Mouse (Mus musculus) brain, adult 2 months (tissue): ENCODE measurements around the gene Slc12a7.
"Not testable (repeated sequence)": the region's sequence is repeated elsewhere in the genome, so short reads cannot be mapped to it uniquely, and the experiment has no call there.

Experiments used
- DNase-seq: peaks from one replicate; pipeline ENCODE4 v3.0.0; 2011; ENCODE audit warnings: low read depth, low spot score

The Slc12a7 gene

DNA sequence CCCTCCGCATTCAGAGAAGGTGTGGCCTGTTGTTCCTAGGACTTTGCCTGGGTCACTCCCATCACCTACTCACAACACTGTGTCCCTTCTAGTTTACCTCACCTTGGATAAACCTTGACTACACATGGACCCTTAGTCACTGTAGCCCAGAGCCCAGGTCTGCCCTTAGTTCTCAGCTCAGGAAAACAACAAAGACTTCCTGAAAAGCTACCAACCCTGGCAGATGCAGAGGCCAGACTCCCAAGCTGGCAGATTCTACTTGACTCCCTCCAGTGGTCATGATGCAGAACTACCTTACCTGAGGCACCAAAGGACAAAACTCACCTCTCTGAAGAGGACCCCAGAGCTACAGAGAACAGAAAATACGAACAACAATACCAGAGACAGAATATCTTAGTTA, 18.9 kb upstream of the Slc12a7 start:
- peak; percentile 36 for DNase-seq

DNA sequence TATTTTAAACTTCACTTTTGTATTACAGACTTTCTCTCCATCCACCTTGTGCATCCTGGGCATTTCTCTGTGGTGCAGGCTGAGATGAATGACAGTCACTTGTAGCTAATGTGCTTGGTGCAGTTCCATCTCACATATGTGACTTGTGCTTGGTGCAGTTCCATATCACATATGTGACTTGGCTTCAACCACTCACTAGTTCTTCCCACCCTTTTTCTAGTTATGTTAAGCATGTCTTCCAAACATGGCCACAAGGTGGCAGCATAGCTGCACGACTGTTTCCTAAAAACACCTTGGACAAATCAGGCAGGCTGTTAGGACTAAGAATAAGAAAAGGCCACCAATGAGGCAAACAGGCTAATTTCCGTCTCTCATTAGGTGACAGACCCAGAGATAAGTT, 14.7 kb upstream of the Slc12a7 start:
- peak; percentile 89 for DNase-seq

GRCm38 (mm10) chr13:73720241-73720640, 12.7 kb upstream of the Slc12a7 start:
- no peak for DNase-seq

GRCm38 (mm10) chr13:73723081-73723668, 9.7 kb upstream of the Slc12a7 start:
- DNase-seq = peak; percentile 35

GRCm38 (mm10) chr13:73725315-73725714, 7.6 kb upstream of the Slc12a7 start:
- no peak for DNase-seq

DNA sequence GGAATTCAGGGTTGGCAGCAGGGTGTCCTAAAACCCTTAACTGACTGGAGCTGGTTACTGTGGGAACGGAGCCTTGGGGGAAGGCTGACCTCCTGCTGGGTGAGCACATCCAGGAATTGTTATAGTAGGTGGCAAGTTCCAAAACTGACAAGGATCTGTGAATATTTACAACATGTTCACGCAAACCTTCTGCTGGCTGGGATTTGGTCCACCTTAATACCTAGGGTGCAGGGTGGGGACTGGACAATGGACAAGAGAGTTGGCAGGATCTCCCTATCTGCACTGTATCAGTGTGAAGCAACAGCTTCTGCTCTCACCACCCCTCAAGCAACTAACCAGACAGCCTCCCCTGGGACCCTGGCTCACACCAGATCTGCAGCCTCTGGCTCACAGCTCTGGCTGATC, 5.3 kb upstream of the Slc12a7 start:
- DNase-seq = no peak

GRCm38 (mm10) chr13:73728633-73729032, 4.3 kb upstream of the Slc12a7 start:
- no peak for DNase-seq

GRCm38 (mm10) chr13:73730913-73731312, 2.0 kb upstream of the Slc12a7 start:
- peak; percentile 32 for DNase-seq

DNA sequence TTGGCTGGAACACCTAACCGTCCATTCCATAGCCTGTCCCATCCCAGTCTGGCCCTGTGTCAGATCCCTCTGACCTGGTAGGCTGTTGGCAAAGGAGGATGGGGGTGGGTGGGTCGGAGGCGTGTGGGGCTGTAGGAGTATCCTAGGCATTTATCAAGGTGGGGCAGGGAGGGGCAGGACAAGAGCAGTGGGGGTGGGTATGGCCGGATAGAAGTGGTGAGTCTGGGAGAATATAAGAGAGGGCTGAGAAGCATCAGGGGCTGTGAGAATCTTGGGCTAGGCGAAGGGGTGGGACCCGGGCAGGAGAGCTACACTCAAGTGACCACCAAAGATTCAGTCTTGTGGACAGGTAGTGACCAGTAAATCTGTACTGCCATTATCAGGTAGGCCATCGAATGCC, 659 bp upstream of the Slc12a7 start:
- no peak for DNase-seq

DNA sequence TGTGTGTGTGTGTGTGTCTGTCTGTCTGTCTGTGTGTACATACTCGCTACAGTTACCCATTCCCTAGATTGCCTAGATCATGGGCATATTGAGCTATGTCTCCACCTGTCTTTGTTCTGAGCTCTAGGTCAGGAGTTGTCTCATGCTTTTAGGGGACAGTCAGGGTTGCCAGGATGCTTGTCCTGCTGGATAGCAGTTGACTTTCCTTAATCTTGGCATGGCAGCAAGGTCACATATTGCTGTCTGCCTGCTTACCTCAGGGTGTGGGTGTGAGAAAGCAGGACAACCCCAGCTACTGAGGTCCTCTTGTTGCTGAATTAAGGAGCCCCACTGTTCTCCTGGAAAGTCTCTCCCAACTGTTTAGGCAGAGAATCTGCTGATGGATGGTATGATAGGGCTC, 1.5 kb downstream of the Slc12a7 start:
- no peak for DNase-seq

- DNase-seq = no peak
Measured at GRCm38 (mm10) chr13:73735270-73735669, 2.4 kb downstream of the Slc12a7 start.

DNA sequence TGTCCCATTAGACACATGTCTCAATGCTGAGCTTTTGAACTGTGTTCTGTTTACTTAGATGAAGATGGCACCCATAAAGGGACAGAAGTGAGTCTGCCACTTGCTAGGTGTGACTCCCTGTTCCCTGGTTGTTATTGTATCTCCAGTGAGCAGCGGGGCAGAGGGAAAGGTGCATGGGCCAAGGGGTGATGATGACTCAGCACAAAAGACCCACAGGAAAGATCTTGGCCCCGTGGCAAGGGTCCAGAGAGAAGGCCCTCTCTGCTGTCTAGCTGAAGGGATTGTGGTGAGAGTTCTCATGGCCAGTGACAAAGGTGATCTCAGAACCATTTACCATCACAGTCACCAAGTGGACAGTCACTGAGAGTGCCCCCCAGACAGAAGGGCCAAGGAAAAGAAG, 3.0 kb downstream of the Slc12a7 start:
- DNase-seq = no peak

GRCm38 (mm10) chr13:73736943-73737342, 4.0 kb downstream of the Slc12a7 start:
- no peak for DNase-seq

DNA sequence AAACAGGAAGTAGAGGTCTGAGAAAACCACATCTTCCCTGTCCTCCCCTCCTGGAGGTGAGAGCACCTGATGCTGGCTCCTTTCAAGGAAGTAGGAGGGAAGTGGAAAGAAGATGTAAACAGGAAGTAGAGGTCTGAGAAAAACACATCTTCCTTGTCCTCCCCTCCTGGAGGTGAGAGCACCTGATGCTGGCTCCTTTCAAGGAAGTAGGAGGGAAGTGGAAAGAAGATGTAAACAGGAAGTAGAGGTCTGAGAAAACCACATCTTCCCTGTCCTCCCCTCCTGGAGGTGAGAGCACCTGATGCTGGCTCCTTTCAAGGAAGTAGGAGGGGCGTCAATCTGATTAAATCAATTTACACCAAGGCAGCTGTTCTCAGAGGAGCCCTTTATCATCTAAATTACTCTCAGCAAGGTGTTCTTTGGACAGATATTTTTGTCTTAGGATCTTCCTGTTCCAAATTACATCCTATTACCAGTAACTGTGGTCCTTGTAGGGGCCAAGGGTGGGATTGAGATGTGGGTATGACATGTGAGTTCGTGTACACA, 7.6 kb downstream of the Slc12a7 start:
- not testable (repeated sequence) for DNase-seq

GRCm38 (mm10) chr13:73742944-73743343, 10.1 kb downstream of the Slc12a7 start:
- no peak for DNase-seq

- DNase-seq = peak; percentile 45
Measured at GRCm38 (mm10) chr13:73743662-73744061, 10.8 kb downstream of the Slc12a7 start.

GRCm38 (mm10) chr13:73748663-73749440, 16.0 kb downstream of the Slc12a7 start:
- peak; percentile 27 for DNase-seq

DNA sequence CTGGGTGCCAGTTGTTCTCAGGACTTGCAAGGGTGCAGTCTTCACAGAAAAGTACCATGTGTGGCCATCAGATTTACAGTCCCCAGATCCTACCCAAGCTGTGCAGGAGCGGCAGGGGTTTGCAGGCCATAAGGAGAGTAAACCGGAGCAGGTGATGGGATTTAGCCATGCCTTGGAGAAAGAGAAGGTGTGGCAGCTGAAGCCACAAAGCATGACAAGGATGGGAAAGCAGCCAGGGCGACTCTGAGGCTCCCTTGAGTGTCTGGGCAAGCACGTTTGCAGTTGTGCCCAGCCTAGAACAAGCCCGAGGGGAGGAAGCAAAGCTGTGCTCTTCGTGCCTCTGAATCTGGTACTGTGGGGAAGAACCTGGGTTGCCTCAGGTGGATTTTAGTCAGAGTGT, 17.5 kb downstream of the Slc12a7 start:
- peak; percentile 27 for DNase-seq

GRCm38 (mm10) chr13:73751284-73751683, 18.4 kb downstream of the Slc12a7 start:
- no peak for DNase-seq

DNA sequence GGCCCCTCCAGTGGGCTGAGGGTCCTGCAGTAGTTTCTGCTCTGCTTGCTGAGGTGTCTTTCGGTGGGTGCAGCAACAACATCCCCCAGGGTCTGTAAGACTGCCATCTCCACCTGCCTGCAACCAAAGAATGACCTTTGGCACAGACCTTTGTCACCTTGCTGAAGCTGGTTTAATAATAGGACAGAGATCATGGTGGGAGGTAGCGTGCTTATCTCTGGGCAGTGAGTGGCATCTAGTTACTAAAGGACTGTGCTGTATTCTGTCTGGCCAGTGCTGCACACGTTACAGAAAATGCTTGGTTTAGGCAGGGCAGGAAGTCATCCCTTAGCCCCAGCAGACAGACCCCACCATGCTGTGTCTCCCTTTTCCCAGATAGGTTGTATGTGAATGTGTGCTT, 22.9 kb downstream of the Slc12a7 start:
- no peak for DNase-seq

GRCm38 (mm10) chr13:73756916-73757315, 24.0 kb downstream of the Slc12a7 start:
- no peak for DNase-seq

DNA sequence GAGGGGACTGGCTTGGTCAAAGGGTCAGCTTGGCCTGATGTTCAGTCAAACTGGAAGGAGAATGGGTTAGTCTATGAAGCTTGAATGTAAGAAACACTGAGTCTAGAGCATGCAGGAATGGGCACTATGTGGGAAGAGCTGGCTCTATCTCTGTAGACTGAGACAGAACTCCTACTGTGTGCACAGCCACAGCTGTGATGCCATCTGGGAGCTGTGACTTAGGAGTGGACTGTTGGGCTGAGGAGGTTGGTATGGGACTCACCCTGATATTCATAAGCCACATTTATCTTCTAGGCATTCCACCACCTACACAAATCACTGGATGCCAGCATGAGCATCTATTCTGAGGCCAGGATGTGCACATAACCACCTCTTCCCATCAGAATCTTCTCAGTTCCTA, 24.5 kb downstream of the Slc12a7 start:
- DNase-seq = no peak

DNA sequence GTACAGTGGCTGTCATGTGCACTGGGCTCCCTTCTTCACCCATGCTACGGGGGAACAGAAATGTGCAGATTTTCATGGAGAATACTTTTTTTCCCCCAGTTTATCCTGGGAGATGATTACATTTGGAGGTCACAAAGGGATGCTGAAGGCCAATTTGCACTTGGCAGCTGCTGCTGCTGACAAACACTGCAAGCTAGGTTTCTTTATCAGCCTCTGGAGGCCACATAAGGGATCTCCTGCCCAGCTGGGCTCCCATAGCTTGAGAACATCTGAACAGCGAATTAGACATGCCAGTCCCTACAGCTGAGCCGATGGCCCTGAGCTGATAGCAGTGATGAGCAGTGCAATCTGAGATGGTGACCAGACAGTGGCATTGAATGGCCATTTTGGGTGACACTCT, 26.7 kb downstream of the Slc12a7 start:
- DNase-seq = no peak
